Mouse (Mus musculus): ENCODE data around the gene Mpg. TPM values are rescaled to one million over a fixed set of nuclear protein-coding genes. Genes with fewer than 3 reads are reported as not detected.

The Mpg gene
- polyA plus RNA-seq, 1 experiment from 2014 or later = 36.2 TPM

DNA sequence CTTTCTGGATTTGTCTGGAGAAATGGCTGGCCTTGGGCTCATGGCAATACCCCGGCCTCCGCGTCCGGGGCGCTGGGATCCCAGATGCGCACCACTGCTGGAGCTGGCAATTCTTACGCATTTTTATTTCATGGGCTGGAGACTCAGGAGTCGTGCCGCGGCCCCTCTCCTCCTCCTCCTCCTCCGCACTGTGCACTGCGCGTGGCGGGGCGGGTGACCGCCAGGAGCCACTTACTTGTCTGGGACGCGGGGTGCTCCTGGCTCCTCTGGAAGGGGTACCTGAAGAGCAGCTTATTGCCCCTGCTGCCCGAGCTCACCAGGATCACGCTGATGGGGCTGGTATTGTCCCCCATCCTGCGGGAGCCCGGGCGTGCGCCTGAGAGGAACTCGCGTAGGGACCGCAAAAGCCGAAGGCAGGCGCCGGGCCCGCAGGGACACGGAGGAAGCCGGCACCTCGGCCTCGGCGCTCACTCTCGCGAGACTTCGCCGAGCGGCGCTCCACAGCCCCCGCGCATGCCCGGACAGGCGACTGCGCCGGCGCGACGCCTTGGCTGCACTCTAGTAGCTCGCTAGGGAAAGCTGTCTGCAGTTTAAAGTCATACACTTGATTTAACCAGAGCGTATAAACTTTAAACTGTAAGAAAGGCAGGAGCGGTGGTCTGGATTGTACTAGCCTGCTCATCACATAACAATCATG lies 41.0 kb downstream of the Mpg start, which contains the start of gene Nprl3:
TSS of gene Nprl3 (minus strand) at position 520 of the 697 bp plus-strand sequence.
- H3K9ac ChIP-seq (ENCODE audit: low read length) = peak within 1 kb of the TSS; percentile 95
- ATAC-seq (replicated peaks; ENCODE audit: low FRiP score, low TSS enrichment, low read depth) = peak; percentile 99
- H3K27ac ChIP-seq (ENCODE audit: low read depth) = peak within 1 kb of the TSS; percentile 92
- H3K4me1 ChIP-seq (replicated peaks; ENCODE audit: control insufficient read depth, insufficient read depth, low read length) = 0 out of 2 replicates have a peak, but pooled peaks cover 11% of the 10 kb centered on the region
- no peaks in the 10 kb centered on the region for H3K36me3 ChIP-seq (ENCODE audit: control insufficient read depth, insufficient read depth, low read length)
- under 1% methylated on average over 54 of the region's 54 CpGs for WGBS
- peak; percentile 94 for DNase-seq (ENCODE audit: low spot score)
- H3K9me3 ChIP-seq (ENCODE audit: control insufficient read depth, low read length) = no peaks in the 10 kb centered on the region
- peak within 1 kb of the TSS; percentile 89 for H3K4me3 ChIP-seq (ENCODE audit: low read depth, low read length)
- H3K4me2 ChIP-seq (ENCODE audit: low read length) = peak within 1 kb of the TSS; percentile 80
- peaks cover 5% of the 10 kb centered on the region; the same call in 1 of the 2 replicates for H3K27me3 ChIP-seq (replicated peaks; ENCODE audit: control insufficient read depth, insufficient read depth, low read length)

DNA sequence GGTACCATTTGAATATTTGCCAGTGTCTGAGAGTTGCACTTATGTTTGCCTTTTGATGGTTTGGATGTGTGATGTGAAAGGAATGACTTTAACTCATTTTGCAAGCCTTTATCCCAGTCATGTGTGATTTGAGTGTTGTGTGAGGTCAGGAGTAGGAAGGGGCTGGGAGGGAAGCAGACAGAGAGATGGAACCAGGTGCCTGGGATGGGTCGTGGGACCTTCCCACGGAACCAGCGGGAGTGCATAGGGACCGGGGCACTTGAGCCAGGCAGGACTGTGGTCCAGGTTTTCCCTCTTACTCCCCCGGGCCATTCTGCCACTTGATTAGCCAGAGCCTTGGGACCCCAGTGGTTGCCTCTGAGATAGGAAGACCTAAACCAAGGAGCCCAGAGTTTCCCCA lies 41.7 kb downstream of the Mpg start:
- H3K36me3 ChIP-seq (ENCODE audit: control insufficient read depth, insufficient read depth, low read length) = no peaks in the 10 kb centered on the region
- DNase-seq (ENCODE audit: low spot score) (peak; percentile 54), ATAC-seq (replicated peaks; ENCODE audit: low FRiP score, low TSS enrichment, low read depth) (0 out of 2 replicates have a peak, but pooled peaks have one; percentile 6)
- H3K4me1 ChIP-seq (replicated peaks; ENCODE audit: control insufficient read depth, insufficient read depth, low read length) = 0 out of 2 replicates have a peak, but pooled peaks cover 9% of the 10 kb centered on the region
- peaks cover 5% of the 10 kb centered on the region; the same call in 1 of the 2 replicates for H3K27me3 ChIP-seq (replicated peaks; ENCODE audit: control insufficient read depth, insufficient read depth, low read length)
- 21% methylated on average over 5 of the region's 5 CpGs for WGBS
- H3K27ac ChIP-seq (ENCODE audit: low read depth) = peak overlapping the region; percentile 92
- H3K4me2 ChIP-seq (ENCODE audit: low read length) = peak overlapping the region; percentile 80
- H3K4me3 ChIP-seq (ENCODE audit: low read depth, low read length) = peak overlapping the region; percentile 89
- no peaks in the 10 kb centered on the region for H3K9me3 ChIP-seq (ENCODE audit: control insufficient read depth, low read length)
- H3K9ac ChIP-seq (ENCODE audit: low read length) = peak overlapping the region; percentile 95

DNA sequence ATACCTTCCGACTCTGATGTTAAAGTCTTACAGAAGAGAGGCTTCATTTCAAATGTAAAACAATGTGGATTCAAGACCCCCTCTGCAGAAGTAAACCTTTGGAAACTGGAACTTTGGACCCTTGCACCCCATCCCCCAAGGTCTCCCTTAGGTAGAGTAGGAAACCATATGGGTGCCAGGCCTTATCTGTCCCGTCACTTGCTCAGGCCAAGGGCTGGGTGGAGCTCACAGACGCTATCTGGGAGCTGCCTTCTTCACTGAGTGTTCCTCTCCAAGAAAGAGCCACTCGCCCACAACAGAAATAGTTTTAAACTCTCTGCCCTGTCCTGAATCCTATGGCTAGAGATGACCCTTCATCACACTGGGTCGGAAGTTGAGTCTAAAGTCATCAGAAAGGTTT lies 42.6 kb downstream of the Mpg start:
- Histone ChIP-seq H3K4me2 (ENCODE audit: low read length) (no peak overlapping the region), H3K9ac (ENCODE audit: low read length) (no peak overlapping the region), H3K4me3 (ENCODE audit: low read depth, low read length) (no peak overlapping the region), H3K36me3 (ENCODE audit: control insufficient read depth, insufficient read depth, low read length) (no peaks in the 10 kb centered on the region), H3K27me3 (replicated peaks; ENCODE audit: control insufficient read depth, insufficient read depth, low read length) (peaks cover 5% of the 10 kb centered on the region; the same call in 1 of the 2 replicates), H3K9me3 (ENCODE audit: control insufficient read depth, low read length) (no peaks in the 10 kb centered on the region), H3K4me1 (replicated peaks; ENCODE audit: control insufficient read depth, insufficient read depth, low read length) (0 out of 2 replicates have a peak, but pooled peaks cover 8% of the 10 kb centered on the region), H3K27ac (ENCODE audit: low read depth) (no peak overlapping the region)
- no peak for DNase-seq (ENCODE audit: low spot score)
- ATAC-seq (replicated peaks; ENCODE audit: low FRiP score, low TSS enrichment, low read depth) = no peak
- 85% methylated on average over 5 of the region's 5 CpGs for WGBS

DNA sequence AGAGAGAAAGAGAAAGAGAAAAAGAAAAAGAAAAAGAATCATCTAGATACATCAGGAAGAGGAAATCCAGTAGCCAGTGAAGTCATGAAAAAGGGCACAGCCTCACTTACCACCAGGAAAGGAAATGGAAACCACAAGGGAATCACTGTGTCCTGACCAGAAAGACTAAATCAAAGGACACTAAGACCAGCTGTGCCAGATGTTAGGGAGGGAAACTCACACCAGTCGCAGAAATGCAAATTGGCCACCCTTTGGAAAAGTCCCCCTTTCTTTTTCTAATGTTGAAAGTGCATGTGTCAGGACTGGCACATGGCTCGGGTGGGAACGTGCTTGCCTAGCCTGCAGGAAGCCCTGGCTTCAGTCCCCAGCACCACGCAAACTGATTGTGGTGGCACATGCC lies 44.9 kb downstream of the Mpg start:
- WGBS = 53% methylated on average over 4 of the region's 4 CpGs
- no peak for DNase-seq (ENCODE audit: low spot score)

DNA sequence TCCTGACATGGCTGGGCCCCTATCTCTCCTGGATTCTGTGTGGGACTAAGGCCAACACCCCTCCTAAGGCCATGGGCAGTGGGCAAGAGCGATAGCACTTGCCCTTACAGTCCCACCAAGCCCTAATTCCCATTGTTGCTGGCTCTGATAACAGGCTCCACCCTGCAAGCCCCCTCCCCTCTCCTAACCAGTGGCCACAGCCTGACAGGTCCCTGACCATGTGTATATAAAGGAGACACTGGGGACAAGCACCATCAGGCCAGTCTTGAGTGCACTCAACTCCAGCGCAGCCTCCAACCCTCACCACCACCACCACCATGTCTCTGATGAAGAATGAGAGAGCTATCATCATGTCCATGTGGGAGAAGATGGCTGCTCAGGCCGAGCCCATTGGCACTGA lies 50.0 kb downstream of the Mpg start, which contains the start of gene Hba-x:
TSS of gene Hba-x (plus strand) at position 54 of the 400 bp plus-strand sequence.
- no peaks in the 10 kb centered on the region for H3K9me3 ChIP-seq (ENCODE audit: control insufficient read depth, low read length)
- DNase-seq (ENCODE audit: low spot score) (no peak), ATAC-seq (replicated peaks; ENCODE audit: low FRiP score, low TSS enrichment, low read depth) (no peak)
- H3K9ac ChIP-seq (ENCODE audit: low read length) = no peak within 1 kb of the TSS
- WGBS = 65% methylated on average over 3 of the region's 3 CpGs
- H3K27me3 ChIP-seq (replicated peaks; ENCODE audit: control insufficient read depth, insufficient read depth, low read length) = peaks cover 23% of the 10 kb centered on the region; the same call in 1 of the 2 replicates
- H3K4me3 ChIP-seq (ENCODE audit: low read depth, low read length) = no peak within 1 kb of the TSS
- no peak within 1 kb of the TSS for H3K27ac ChIP-seq (ENCODE audit: low read depth)
- no peak within 1 kb of the TSS for H3K4me2 ChIP-seq (ENCODE audit: low read length)
- no peaks in the 10 kb centered on the region for H3K4me1 ChIP-seq (replicated peaks; ENCODE audit: control insufficient read depth, insufficient read depth, low read length)
- H3K36me3 ChIP-seq (ENCODE audit: control insufficient read depth, insufficient read depth, low read length) = no peaks in the 10 kb centered on the region

More for the DNA sequence above, 44.9 kb downstream of the Mpg start:
- ATAC-seq (replicated peaks; ENCODE audit: low FRiP score, low TSS enrichment, low read depth) = no peak
- Histone ChIP-seq H3K9ac (ENCODE audit: low read length) (no peak overlapping the region), H3K27me3 (replicated peaks; ENCODE audit: control insufficient read depth, insufficient read depth, low read length) (peaks cover 5% of the 10 kb centered on the region; the same call in 1 of the 2 replicates), H3K4me1 (replicated peaks; ENCODE audit: control insufficient read depth, insufficient read depth, low read length) (0 out of 2 replicates have a peak, but pooled peaks cover 8% of the 10 kb centered on the region), H3K9me3 (ENCODE audit: control insufficient read depth, low read length) (no peaks in the 10 kb centered on the region), H3K36me3 (ENCODE audit: control insufficient read depth, insufficient read depth, low read length) (no peaks in the 10 kb centered on the region), H3K27ac (ENCODE audit: low read depth) (no peak overlapping the region), H3K4me2 (ENCODE audit: low read length) (no peak overlapping the region), H3K4me3 (ENCODE audit: low read depth, low read length) (no peak overlapping the region)

DNA sequence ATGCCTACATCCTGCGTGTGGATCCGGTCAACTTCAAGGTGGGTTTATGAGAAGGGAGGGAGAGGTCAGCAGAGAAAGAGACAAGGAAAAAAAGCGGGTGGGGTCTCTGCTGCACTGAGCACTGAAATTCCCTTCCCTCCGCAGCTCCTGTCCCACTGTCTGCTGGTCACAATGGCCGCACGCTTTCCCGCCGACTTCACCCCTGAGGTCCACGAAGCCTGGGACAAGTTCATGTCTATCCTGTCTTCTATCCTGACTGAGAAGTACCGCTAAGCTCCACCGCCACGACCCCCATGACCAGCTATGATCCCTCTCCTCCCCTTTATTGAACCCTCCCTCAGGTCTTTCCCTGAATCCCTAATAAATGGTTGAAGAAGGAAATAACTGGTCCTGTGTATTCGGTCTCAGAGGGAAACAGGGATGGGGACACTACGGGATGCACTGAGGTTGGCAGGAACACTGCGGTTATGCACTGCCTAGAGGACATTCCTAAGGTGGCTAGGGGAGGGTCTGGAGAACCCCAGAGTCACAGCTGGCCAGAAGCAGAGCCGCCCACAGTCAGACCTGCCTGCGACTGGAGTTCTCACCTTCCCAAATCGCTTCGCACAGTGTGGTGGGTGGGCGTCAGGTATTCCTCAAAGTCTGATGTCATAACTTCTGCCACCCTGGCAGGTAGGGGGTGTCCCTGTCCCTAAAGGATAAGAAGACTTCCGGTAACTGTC lies 51.6 kb downstream of the Mpg start:
- H3K36me3 ChIP-seq (ENCODE audit: control insufficient read depth, insufficient read depth, low read length) = no peaks in the 10 kb centered on the region
- no peak for DNase-seq (ENCODE audit: low spot score)
- no peaks in the 10 kb centered on the region for H3K4me1 ChIP-seq (replicated peaks; ENCODE audit: control insufficient read depth, insufficient read depth, low read length)
- H3K27ac ChIP-seq (ENCODE audit: low read depth) = no peak overlapping the region
- H3K27me3 ChIP-seq (replicated peaks; ENCODE audit: control insufficient read depth, insufficient read depth, low read length) = peaks cover 18% of the 10 kb centered on the region; the same call in 1 of the 2 replicates
- H3K4me2 ChIP-seq (ENCODE audit: low read length) = no peak overlapping the region
- no peak overlapping the region for H3K4me3 ChIP-seq (ENCODE audit: low read depth, low read length)
- WGBS = 66% methylated on average over 21 of the region's 21 CpGs
- no peaks in the 10 kb centered on the region for H3K9me3 ChIP-seq (ENCODE audit: control insufficient read depth, low read length)
- no peak for ATAC-seq (replicated peaks; ENCODE audit: low FRiP score, low TSS enrichment, low read depth)
- no peak overlapping the region for H3K9ac ChIP-seq (ENCODE audit: low read length)

DNA sequence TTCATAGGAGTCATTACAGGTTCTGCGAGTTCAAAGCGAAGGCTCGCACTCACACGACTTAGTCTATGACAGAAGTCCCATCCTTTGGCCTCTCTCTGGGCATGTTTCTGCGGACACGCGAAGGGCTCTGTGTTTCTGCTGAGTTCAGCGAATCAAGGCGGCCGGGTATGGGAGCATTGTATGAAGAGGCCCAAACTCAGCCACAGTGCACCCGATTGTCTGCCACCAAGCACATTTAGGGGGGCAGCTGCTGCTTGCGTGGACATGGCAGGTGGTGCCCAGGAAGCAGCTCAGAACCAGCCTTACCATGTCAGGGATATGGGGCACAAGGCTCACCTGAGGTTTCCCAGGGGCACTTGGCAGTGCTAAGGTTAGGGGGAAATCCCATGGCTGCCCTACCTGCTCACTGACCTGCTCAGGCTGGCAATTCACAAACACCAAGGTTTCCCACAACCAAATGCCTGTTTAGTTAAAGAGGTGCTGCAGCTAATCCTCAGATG lies 52.2 kb downstream of the Mpg start:
- Histone ChIP-seq H3K27me3 (replicated peaks; ENCODE audit: control insufficient read depth, insufficient read depth, low read length) (peaks cover 18% of the 10 kb centered on the region; the same call in 1 of the 2 replicates), H3K4me2 (ENCODE audit: low read length) (no peak overlapping the region), H3K9ac (ENCODE audit: low read length) (no peak overlapping the region), H3K9me3 (ENCODE audit: control insufficient read depth, low read length) (no peaks in the 10 kb centered on the region), H3K4me3 (ENCODE audit: low read depth, low read length) (no peak overlapping the region), H3K27ac (ENCODE audit: low read depth) (no peak overlapping the region), H3K36me3 (ENCODE audit: control insufficient read depth, insufficient read depth, low read length) (no peaks in the 10 kb centered on the region), H3K4me1 (replicated peaks; ENCODE audit: control insufficient read depth, insufficient read depth, low read length) (no peaks in the 10 kb centered on the region)
- no peak for DNase-seq (ENCODE audit: low spot score)
- 77% methylated on average over 12 of the region's 12 CpGs for WGBS
- ATAC-seq (replicated peaks; ENCODE audit: low FRiP score, low TSS enrichment, low read depth) = no peak

DNA sequence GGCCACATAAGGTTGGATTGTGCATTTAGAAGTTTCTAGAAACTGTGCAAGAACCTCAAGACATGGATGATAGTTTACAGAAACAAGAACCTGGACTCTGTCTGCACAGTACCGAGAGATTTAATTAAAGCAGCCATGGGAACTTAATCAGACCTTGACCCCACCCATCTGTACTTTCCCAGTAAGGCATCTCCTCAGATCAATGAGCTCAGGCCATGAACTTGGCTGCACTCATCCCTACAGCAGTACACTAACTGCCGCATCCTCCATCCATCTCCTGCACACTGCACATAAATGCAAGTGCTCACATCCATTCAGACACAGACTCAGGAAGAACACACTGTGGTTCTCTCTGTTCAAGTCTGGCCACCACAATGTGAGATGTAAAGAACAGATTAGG lies 54.3 kb downstream of the Mpg start:
- no peak overlapping the region for H3K27ac ChIP-seq (ENCODE audit: low read depth)
- H3K4me2 ChIP-seq (ENCODE audit: low read length) = no peak overlapping the region
- H3K9ac ChIP-seq (ENCODE audit: low read length) = no peak overlapping the region
- peaks cover 18% of the 10 kb centered on the region; the same call in 1 of the 2 replicates for H3K27me3 ChIP-seq (replicated peaks; ENCODE audit: control insufficient read depth, insufficient read depth, low read length)
- H3K9me3 ChIP-seq (ENCODE audit: control insufficient read depth, low read length) = no peaks in the 10 kb centered on the region
- ATAC-seq (replicated peaks; ENCODE audit: low FRiP score, low TSS enrichment, low read depth) = no peak
- H3K4me1 ChIP-seq (replicated peaks; ENCODE audit: control insufficient read depth, insufficient read depth, low read length) = no peaks in the 10 kb centered on the region
- H3K4me3 ChIP-seq (ENCODE audit: low read depth, low read length) = no peak overlapping the region
- H3K36me3 ChIP-seq (ENCODE audit: control insufficient read depth, insufficient read depth, low read length) = no peaks in the 10 kb centered on the region
- WGBS = 71% methylated on average over 2 of the region's 2 CpGs
- no peak for DNase-seq (ENCODE audit: low spot score)

Data from intestine, embryonic 14.5 days (tissue).